Mouse (Mus musculus) adrenal gland, adult 2 months (tissue): ENCODE data around the gene Wt1. TPM values are rescaled to one million over a fixed set of nuclear protein-coding genes. Genes with fewer than 3 reads are reported as not detected.
A peak's percentile ranks its signal among the peaks of the same experiment; 100 is the strongest.

Experiments
- DNase-seq: peaks from one replicate; pipeline ENCODE4 v3.0.0; 2021
- polyA plus RNA-seq: library from polyadenylated mRNA; depleted of rRNA; stranded (reverse); fragments of >200 nt; gene quantifications from 2 replicates; pipeline ENCODE4 v1.2.3, GENCODE M21; 2012; rRNA removed
- total RNA-seq, 2 experiments: library from RNA; stranded (reverse); gene quantifications; 2 replicates each; pipeline ENCODE4 v1.2.3; 2021

Wt1 gene
- total and polyA plus RNA-seq, 3 experiments = 2.6 to 5.2 (median 3.8) TPM

GRCm38 (mm10) chr2:105185768-105186529 lies 59.6 kb downstream of the Wt1 start:
- no peak for DNase-seq

GRCm38 (mm10) chr2:105186591-105186990 lies 60.3 kb downstream of the Wt1 start:
- no peak for DNase-seq

GRCm38 (mm10) chr2:105188182-105188581 lies 61.9 kb downstream of the Wt1 start:
- DNase-seq = peak; percentile 5

- peak; percentile 12 for DNase-seq
Observed at GRCm38 (mm10) chr2:105189352-105189751, 63.0 kb downstream of the Wt1 start.

- no peak for DNase-seq
Observed at GRCm38 (mm10) chr2:105200152-105200551, 73.8 kb downstream of the Wt1 start.

- peak; percentile 46 for DNase-seq
Observed at GRCm38 (mm10) chr2:105206563-105207174, 80.3 kb downstream of the Wt1 start.

GRCm38 (mm10) chr2:105212839-105213238 lies 86.5 kb downstream of the Wt1 start:
- no peak for DNase-seq

GRCm38 (mm10) chr2:105215914-105216313 lies 89.6 kb downstream of the Wt1 start:
- no peak for DNase-seq

GRCm38 (mm10) chr2:105219229-105219628 lies 92.9 kb downstream of the Wt1 start:
- DNase-seq = no peak

- DNase-seq = no peak
Observed at GRCm38 (mm10) chr2:105219664-105220063, 93.3 kb downstream of the Wt1 start.

GRCm38 (mm10) chr2:105220738-105221303 lies 94.5 kb downstream of the Wt1 start:
- DNase-seq = no peak

Other genes starting within 250 kb of the Wt1 start
- gene Eif3m, start 109.4 kb upstream of the Wt1 start, total RNA-seq = 100 to 1,000 TPM; 121 to 150 TPM
- 5.2 and 6.6 TPM in 2 replicates for gene Eif3m, start 109.4 kb upstream of the Wt1 start, polyA plus RNA-seq
- not detected for gene Gm11060, start 34.5 kb upstream of the Wt1 start, total RNA-seq
- not detected in 2 replicates for gene Gm11060, start 34.5 kb upstream of the Wt1 start, polyA plus RNA-seq
- gene Them7, start 97.8 kb downstream of the Wt1 start, total RNA-seq = under 1 TPM; 0.76 to 0.84 TPM
- 0.16 and 0.39 TPM in 2 replicates for gene Them7, start 97.8 kb downstream of the Wt1 start, polyA plus RNA-seq